Mouse (Mus musculus) forebrain, embryonic 12.5 days (tissue): ENCODE data around the gene Tmem252. TPM values are rescaled to one million over a fixed set of nuclear protein-coding genes. Genes with fewer than 3 reads are reported as not detected.

Experiments
- ATAC-seq: fragments of 200-750 bp; cut with Nextera tagmentation; 2 replicates; pipeline ENCODE4 v1.8.0; 2017; ENCODE audit warnings: moderate TSS enrichment; ENCODE audit not compliant: low FRiP score
- H3K27ac ChIP-seq: fragments of 300-500 bp; sonication (generic); 2 replicates; pipeline ENCODE4 v1.5.1; 2016; ENCODE audit warnings: mild to moderate bottlenecking
- H3K27me3 ChIP-seq: fragments of 300-500 bp; sonication (generic); 2 replicates; pipeline ENCODE4 v1.6.1; 2016; ENCODE audit warnings: mild to moderate bottlenecking
- H3K36me3 ChIP-seq: fragments of 300-500 bp; sonication (generic); replicated peaks from 2 replicates; pipeline ENCODE4 v1.6.1; 2016; ENCODE audit warnings: mild to moderate bottlenecking
- H3K4me1 ChIP-seq: fragments of 300-500 bp; sonication (generic); 2 replicates; pipeline ENCODE4 v1.6.1; 2016
- H3K4me2 ChIP-seq: fragments of 300-500 bp; sonication (generic); 2 replicates; pipeline ENCODE4 v1.6.1; 2016; ENCODE audit warnings: mild to moderate bottlenecking, moderate library complexity
- H3K4me3 ChIP-seq: fragments of 300-500 bp; sonication (generic); replicated peaks from 2 replicates; pipeline ENCODE4 v1.5.1; 2016; ENCODE audit warnings: mild to moderate bottlenecking
- H3K9ac ChIP-seq: fragments of 300-500 bp; sonication (generic); 2 replicates; pipeline ENCODE4 v1.6.1; 2016; ENCODE audit warnings: mild to moderate bottlenecking
- H3K9me3 ChIP-seq: fragments of 300-500 bp; sonication (generic); 2 replicates; pipeline ENCODE4 v1.6.1; 2016
- WGBS: fragments of 180-500 bp; shearing (Covaris S2); methylation state at CpG from one replicate; pipeline ENCODE4 v1.1.7; 2016; 5-methylcytosine and 5-hydroxymethylcytosine counted together
- polyA plus RNA-seq: library from polyadenylated mRNA; unstranded; fragments of >200 nt; fragmentation: Nextera tagmentation; extraction: Ambion mirVana; gene quantifications from 2 replicates; pipeline ENCODE4 v1.2.1, GENCODE M21; 2016

The Tmem252 gene
- polyA plus RNA-seq: 0.72 and 0.77 TPM in 2 replicates

GRCm38 (mm10) chr19:24673762-24674161 is at the start of gene Tmem252:
Gene Tmem252 (plus strand): TSS chr19:24674008.
- Histone ChIP-seq H3K27ac (no peak within 1 kb of the TSS), H3K36me3 (no peaks in the 10 kb centered on the region), H3K27me3 (no peaks in the 10 kb centered on the region), H3K4me2 (no peak within 1 kb of the TSS), H3K4me1 (no peaks in the 10 kb centered on the region), H3K4me3 (no peak within 1 kb of the TSS), H3K9me3 (no peaks in the 10 kb centered on the region), H3K9ac (no peak within 1 kb of the TSS)
- WGBS: 76% methylated on average over 4 of the region's 4 CpGs
- ATAC-seq: no peak

DNA sequence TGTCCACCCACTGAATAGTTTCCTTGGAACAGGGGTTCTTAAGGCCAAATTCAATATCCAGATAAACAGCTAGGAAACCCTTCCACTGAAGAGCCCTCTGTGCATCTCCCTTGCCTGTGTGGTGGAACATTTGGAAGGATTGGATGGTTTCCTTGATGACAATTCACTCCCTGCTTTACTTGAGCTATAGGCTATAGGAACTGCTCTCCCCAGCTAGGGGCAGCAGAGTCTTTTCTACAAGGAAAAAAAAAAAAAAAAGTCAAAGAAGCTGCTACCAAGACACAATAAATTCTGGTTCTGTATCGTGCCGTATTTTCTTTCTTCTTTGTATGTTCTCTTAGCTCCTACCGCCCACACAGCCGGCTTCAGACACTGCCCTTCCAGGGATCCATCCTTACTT is 45.8 kb upstream of the Tmem252 start:
- 87% methylated on average over 4 of the region's 4 CpGs for WGBS
- no peak overlapping the region for H3K9ac ChIP-seq
- no peak overlapping the region for H3K27ac ChIP-seq
- H3K4me3 ChIP-seq: no peak overlapping the region
- no peak for ATAC-seq
- H3K4me1 ChIP-seq: no peaks in the 10 kb centered on the region
- no peaks in the 10 kb centered on the region for H3K27me3 ChIP-seq
- no peaks in the 10 kb centered on the region for H3K36me3 ChIP-seq
- H3K4me2 ChIP-seq: no peak overlapping the region
- H3K9me3 ChIP-seq: no peaks in the 10 kb centered on the region

GRCm38 (mm10) chr19:24633008-24633407 is 40.8 kb upstream of the Tmem252 start:
- H3K27ac ChIP-seq: no peak overlapping the region
- no peaks in the 10 kb centered on the region for H3K36me3 ChIP-seq
- 84% methylated on average over 3 of the region's 3 CpGs for WGBS
- ATAC-seq: no peak
- no peaks in the 10 kb centered on the region for H3K27me3 ChIP-seq
- H3K4me2 ChIP-seq: no peak overlapping the region
- H3K9me3 ChIP-seq: no peaks in the 10 kb centered on the region
- H3K4me3 ChIP-seq: no peak overlapping the region
- no peak overlapping the region for H3K9ac ChIP-seq
- H3K4me1 ChIP-seq: no peaks in the 10 kb centered on the region

DNA sequence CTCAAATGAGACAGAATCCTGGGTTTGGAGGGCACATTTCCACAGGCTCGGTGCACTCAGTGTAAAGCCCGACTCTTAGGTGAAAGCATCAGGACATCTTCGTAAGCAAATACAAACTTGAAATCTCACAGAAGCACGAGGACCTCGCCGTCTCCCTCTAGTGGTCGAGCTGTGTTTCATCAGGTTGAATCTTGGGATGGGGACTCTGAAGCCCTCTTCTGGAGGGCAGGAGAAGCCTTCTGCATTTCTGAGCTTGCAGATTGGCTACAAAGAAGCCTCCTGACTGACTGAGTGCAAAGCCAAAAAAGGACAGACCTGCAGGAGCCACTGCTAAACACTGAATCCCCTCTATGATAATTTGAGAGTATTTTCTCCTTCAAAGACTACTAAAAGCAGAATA is 39.2 kb upstream of the Tmem252 start:
- Histone ChIP-seq H3K27ac (no peak overlapping the region), H3K4me2 (no peak overlapping the region), H3K9ac (no peak overlapping the region), H3K4me1 (no peaks in the 10 kb centered on the region), H3K27me3 (no peaks in the 10 kb centered on the region), H3K4me3 (no peak overlapping the region), H3K9me3 (no peaks in the 10 kb centered on the region), H3K36me3 (no peaks in the 10 kb centered on the region)
- ATAC-seq: no peak
- 16% methylated on average over 7 of the region's 7 CpGs for WGBS

DNA sequence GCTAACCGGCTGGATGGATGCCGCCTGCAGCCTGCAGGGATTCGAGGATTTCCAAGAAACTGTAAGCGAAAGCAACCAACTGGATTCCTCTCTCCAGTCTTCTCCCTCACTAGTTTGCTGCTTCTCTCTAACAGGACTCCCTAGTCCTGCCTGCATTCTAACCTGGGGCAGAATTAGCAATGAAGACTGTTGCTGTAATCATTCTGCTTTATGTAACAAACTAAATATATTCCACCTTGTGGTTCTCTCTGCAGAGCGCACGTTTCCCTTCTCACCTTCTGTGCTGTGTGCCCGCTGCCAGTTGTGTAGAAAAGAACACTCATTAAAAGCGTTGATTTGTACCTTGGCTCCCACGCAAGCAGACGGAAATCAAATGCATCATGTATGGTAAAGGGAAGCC is 37.2 kb upstream of the Tmem252 start:
- no peaks in the 10 kb centered on the region for H3K27me3 ChIP-seq
- no peak overlapping the region for H3K27ac ChIP-seq
- H3K36me3 ChIP-seq: no peaks in the 10 kb centered on the region
- no peak overlapping the region for H3K4me3 ChIP-seq
- no peaks in the 10 kb centered on the region for H3K4me1 ChIP-seq
- H3K9me3 ChIP-seq: no peaks in the 10 kb centered on the region
- no peak overlapping the region for H3K9ac ChIP-seq
- H3K4me2 ChIP-seq: no peak overlapping the region
- WGBS: 86% methylated on average over 10 of the region's 10 CpGs
- ATAC-seq: no peak

- ATAC-seq: no peak
- H3K4me1 ChIP-seq: no peaks in the 10 kb centered on the region
- WGBS: 94% methylated on average over 6 of the region's 6 CpGs
These were observed 35.8 kb upstream of the Tmem252 start for GRCm38 (mm10) chr19:24637988-24638387.

DNA sequence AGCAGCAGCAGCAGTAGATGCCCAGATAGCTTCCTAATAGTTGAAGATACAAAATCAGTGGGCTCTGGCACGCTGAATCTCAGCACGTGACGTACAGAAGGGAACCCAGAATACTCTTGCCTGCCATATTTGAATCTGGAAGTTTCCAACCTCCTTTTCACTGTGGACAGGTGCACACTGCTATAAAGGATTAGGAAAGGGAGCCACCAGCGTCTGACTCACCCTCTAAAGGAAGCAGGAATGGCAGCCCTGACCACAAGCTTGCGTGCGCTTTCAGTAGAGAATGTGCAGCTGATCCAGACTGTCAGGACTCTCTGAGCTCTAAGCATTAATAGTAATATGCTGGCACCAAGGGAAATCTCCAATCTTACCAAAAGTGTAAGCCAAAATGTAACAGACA is 32.8 kb upstream of the Tmem252 start:
- Histone ChIP-seq H3K27me3 (no peaks in the 10 kb centered on the region), H3K4me3 (no peak overlapping the region), H3K4me2 (no peak overlapping the region), H3K27ac (no peak overlapping the region), H3K36me3 (no peaks in the 10 kb centered on the region), H3K4me1 (no peaks in the 10 kb centered on the region; the same call in 1 of the 2 replicates), H3K9me3 (no peaks in the 10 kb centered on the region), H3K9ac (no peak overlapping the region)
- no peak for ATAC-seq
- 90% methylated on average over 6 of the region's 6 CpGs for WGBS

More at GRCm38 (mm10) chr19:24637988-24638387, 35.8 kb upstream of the Tmem252 start:
- H3K36me3 ChIP-seq: no peaks in the 10 kb centered on the region
- H3K4me2 ChIP-seq: no peak overlapping the region
- H3K27me3 ChIP-seq: no peaks in the 10 kb centered on the region
- no peak overlapping the region for H3K4me3 ChIP-seq
- H3K27ac ChIP-seq: no peak overlapping the region
- H3K9me3 ChIP-seq: no peaks in the 10 kb centered on the region
- no peak overlapping the region for H3K9ac ChIP-seq

- ATAC-seq: no peak
- H3K4me1 ChIP-seq: no peaks in the 10 kb centered on the region; the same call in 1 of the 2 replicates
- no peaks in the 10 kb centered on the region for H3K27me3 ChIP-seq
- H3K27ac ChIP-seq: no peak overlapping the region
- no peak overlapping the region for H3K9ac ChIP-seq
- H3K9me3 ChIP-seq: no peaks in the 10 kb centered on the region
- H3K4me3 ChIP-seq: no peak overlapping the region
- H3K36me3 ChIP-seq: no peaks in the 10 kb centered on the region
- H3K4me2 ChIP-seq: no peak overlapping the region
- 81% methylated on average over 10 of the region's 10 CpGs for WGBS
These were observed 28.8 kb upstream of the Tmem252 start for GRCm38 (mm10) chr19:24644971-24645370.

- H3K4me2 ChIP-seq: no peak overlapping the region
- H3K4me3 ChIP-seq: no peak overlapping the region
- no peaks in the 10 kb centered on the region for H3K9me3 ChIP-seq
- 79% methylated on average over 8 of the region's 8 CpGs for WGBS
- H3K9ac ChIP-seq: no peak overlapping the region
- peaks cover 3% of the 10 kb centered on the region for H3K4me1 ChIP-seq
- H3K27me3 ChIP-seq: no peaks in the 10 kb centered on the region
- H3K27ac ChIP-seq: no peak overlapping the region
- no peaks in the 10 kb centered on the region for H3K36me3 ChIP-seq
- ATAC-seq: no peak
These were observed 27.5 kb upstream of the Tmem252 start for GRCm38 (mm10) chr19:24646162-24646829.

GRCm38 (mm10) chr19:24648016-24648415 is 25.8 kb upstream of the Tmem252 start:
- no peak for ATAC-seq
- Histone ChIP-seq H3K27me3 (no peaks in the 10 kb centered on the region), H3K4me2 (no peak overlapping the region), H3K9ac (no peak overlapping the region), H3K36me3 (no peaks in the 10 kb centered on the region), H3K9me3 (no peaks in the 10 kb centered on the region), H3K4me3 (no peak overlapping the region), H3K4me1 (peaks cover 10% of the 10 kb centered on the region), H3K27ac (no peak overlapping the region)
- 81% methylated on average over 8 of the region's 8 CpGs for WGBS

- no peak overlapping the region for H3K4me2 ChIP-seq
- WGBS: 71% methylated on average over 8 of the region's 8 CpGs
- no peaks in the 10 kb centered on the region for H3K36me3 ChIP-seq
- H3K9me3 ChIP-seq: no peaks in the 10 kb centered on the region
- no peak overlapping the region for H3K4me3 ChIP-seq
- no peaks in the 10 kb centered on the region for H3K27me3 ChIP-seq
- ATAC-seq: peak; percentile 23; the same call in 1 of the 2 replicates
- H3K9ac ChIP-seq: no peak overlapping the region
- peaks cover 10% of the 10 kb centered on the region for H3K4me1 ChIP-seq
- H3K27ac ChIP-seq: no peak overlapping the region
These were observed 23.4 kb upstream of the Tmem252 start for GRCm38 (mm10) chr19:24650428-24650827.

DNA sequence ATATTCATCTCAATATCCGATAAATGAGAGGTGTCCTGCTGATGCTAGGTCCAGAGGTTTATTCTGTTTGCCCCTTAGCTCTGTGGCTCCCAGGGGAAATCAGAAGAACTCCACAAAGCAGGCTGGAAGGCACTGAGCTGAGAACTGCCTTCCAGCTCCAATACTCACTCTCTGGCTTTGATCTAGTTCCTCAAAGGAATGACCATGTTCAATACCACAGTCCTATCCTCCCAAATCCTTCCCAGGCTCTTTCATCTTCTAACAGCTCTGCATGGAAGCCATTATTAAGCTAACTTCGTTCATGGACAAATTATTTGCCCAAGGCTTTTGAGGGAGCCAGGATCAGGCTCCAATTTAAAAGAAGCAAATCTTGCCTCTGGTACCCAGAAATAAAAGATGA is 22.2 kb upstream of the Tmem252 start:
- Histone ChIP-seq H3K9me3 (no peaks in the 10 kb centered on the region), H3K4me2 (no peak overlapping the region), H3K36me3 (no peaks in the 10 kb centered on the region), H3K9ac (no peak overlapping the region), H3K27me3 (no peaks in the 10 kb centered on the region), H3K27ac (no peak overlapping the region), H3K4me3 (no peak overlapping the region), H3K4me1 (peaks cover 10% of the 10 kb centered on the region)
- 32% methylated on average over 2 of the region's 2 CpGs for WGBS
- no peak for ATAC-seq

DNA sequence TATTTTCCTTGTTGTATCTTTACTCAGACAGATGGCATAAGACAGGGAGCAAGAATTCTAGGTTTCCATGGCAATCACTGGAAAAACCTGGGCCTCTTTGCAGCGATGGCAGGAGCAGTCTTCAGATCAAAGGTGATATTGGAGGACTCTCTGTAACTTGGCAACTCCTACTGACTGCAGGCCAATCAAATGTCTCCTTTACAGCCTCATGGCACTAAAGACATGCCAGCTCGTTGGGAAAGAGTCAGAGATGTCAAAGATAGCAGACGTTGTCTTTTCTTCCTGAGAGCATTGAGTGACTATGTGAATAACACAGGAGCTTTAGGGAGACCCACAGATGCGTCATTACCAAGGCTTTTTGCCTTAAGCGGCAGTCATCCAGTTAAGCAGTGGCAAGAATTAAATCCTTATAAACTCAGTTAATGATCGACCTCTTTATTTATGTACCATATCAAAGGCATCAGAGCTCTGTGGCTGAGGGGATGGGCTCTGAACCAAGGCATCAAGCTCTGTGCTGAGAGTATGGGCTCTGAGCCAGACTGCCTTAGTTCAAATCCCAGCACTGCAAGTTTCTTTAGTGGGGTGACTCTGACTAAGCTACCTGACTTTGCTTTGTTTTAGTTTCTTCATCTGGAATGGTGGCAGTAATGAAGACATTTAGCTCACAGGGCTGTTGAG is 21.3 kb upstream of the Tmem252 start:
- H3K27me3 ChIP-seq: no peaks in the 10 kb centered on the region
- ATAC-seq: no peak
- 48% methylated on average over 6 of the region's 6 CpGs for WGBS
- H3K4me3 ChIP-seq: no peak overlapping the region
- H3K9me3 ChIP-seq: no peaks in the 10 kb centered on the region
- no peak overlapping the region for H3K9ac ChIP-seq
- H3K4me2 ChIP-seq: no peak overlapping the region
- no peaks in the 10 kb centered on the region for H3K36me3 ChIP-seq
- H3K4me1 ChIP-seq: peaks cover 10% of the 10 kb centered on the region
- H3K27ac ChIP-seq: no peak overlapping the region
